Mouse (Mus musculus): ENCODE data around the gene Hs6st2. TPM values are rescaled to one million over a fixed set of nuclear protein-coding genes. Genes with fewer than 3 reads are reported as not detected.

Hs6st2 gene
- total RNA-seq, 4 experiments from 2014 or later: 0.19 to 0.73 (median 0.27) TPM

GRCm38 (mm10) chrX:51349682-51350081 is 332.0 kb downstream of the Hs6st2 start:
- no peak for DNase-seq (ENCODE audit: low spot score)

GRCm38 (mm10) chrX:51343595-51343994 is 338.1 kb downstream of the Hs6st2 start:
- no peak for DNase-seq (ENCODE audit: low spot score)

Other genes starting within 250 kb of the Hs6st2 start
- under 1 TPM in 1 of 4 experiments, not detected in 3; 0.06 TPM for gene Usp26, start 119.4 kb upstream of the Hs6st2 start, total RNA-seq (2022)